Mouse (Mus musculus) heart, adult 11 months (tissue): ENCODE data around the gene Klhl3.
A peak's percentile ranks its signal among the peaks of the same experiment; 100 is the strongest.

Experiments
- DNase-seq: peaks from one replicate; pipeline ENCODE4 v3.0.0; 2022

Klhl3 gene

GRCm38 (mm10) chr13:58066081-58066495, 47.3 kb downstream of the Klhl3 start:
- no peak for DNase-seq

- peak; percentile 96 for DNase-seq
Observed at GRCm38 (mm10) chr13:58065316-58065715, 48.1 kb downstream of the Klhl3 start.

DNA sequence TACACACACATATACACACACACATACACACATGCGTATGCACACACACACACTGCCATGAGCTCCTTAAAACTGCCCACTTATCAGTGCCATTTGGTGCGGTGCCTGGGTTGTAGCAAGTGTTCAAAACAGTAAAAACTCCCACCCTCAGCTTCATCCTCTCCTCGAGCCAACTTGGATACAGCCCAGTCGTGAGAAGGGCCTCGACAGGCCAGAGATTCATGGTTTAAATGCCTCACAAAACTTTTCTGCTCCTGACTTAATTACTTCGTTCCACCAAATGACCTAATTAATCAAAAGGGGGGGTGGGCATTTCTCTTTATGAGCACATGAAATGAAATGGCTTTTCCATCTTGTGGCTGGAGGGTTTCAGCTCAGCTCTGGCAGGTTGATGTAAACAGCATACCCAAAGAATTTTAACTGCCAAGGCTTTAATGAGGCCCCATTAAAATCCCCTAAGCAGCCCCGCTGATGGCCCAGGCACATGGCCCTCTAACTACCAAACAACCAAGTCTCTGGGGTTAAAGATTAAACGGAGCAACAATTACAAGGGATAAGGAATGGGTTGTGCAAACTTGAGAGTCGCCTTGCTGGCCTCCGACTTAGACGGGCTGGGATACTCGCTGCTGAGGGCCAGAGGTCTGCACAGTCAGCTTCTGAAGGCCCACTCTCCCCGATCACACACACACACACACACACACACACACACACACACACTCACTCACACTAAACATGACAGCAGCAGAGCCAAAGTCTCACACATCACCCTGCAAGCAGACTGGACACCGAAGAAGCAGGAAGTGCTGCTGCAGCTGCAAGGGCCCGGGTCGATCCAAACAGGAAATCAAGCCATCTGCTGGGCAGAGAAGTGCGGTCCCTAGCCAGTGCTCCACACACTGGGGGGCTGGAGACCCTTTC, 55.2 kb downstream of the Klhl3 start:
- DNase-seq = peak; percentile 98

DNA sequence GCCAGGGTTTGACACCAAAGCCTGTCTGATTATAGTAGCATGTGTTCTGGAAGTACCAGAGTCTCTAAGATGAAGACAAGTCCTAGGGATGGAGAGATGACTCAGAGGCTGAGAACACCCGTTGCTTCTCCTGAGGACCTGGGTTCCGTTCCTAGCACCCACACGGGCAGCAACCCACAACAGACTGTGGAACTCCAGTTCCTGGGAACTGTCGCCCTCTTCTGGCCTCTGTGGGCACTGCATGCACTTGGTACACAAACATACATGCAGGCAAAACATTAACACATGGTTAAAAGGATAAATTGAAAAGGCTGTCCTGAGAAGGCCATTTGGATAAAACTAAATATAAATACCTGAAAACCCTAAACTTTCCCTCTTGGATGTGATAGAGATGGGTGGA, 56.8 kb downstream of the Klhl3 start:
- DNase-seq = no peak

DNA sequence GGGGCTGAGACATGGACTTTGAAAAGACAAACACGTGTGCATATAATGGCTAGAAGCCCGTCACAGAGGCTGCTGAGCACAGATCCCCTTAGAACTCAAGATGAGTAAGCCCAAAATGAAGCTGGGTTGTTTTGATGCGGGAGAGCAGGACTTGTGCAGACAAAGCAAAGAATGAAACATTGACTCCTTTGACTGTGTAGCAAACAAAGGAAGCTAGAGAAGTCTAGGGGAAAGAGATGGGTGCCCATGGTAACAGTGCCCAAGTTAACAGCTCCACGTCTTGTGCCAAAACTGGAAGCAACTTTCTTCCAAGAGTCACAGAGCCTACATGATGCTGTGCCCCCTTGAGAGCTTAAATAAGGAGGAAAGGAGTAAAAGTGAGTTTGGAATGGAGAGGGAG, 59.8 kb downstream of the Klhl3 start:
- DNase-seq = no peak

DNA sequence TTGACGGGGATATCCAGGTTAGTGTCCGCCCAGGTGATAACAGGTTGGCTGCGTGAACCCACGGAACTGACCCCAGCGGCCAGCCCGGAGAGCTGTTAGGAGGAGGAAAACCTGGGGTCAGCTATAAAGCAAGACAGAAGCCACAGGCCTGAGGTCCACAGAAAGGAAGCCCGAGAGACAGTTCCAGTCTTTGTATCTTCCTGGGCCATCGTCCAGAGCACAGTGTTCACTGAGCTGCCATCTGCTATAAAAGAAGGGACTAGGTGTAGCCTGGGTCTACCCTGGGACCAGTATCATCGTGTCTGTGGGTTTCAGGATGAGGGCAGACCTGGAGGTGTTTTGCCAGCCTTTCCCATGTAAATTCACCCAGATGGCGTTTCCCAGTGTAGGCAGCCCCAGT, 61.7 kb downstream of the Klhl3 start:
- no peak for DNase-seq

DNA sequence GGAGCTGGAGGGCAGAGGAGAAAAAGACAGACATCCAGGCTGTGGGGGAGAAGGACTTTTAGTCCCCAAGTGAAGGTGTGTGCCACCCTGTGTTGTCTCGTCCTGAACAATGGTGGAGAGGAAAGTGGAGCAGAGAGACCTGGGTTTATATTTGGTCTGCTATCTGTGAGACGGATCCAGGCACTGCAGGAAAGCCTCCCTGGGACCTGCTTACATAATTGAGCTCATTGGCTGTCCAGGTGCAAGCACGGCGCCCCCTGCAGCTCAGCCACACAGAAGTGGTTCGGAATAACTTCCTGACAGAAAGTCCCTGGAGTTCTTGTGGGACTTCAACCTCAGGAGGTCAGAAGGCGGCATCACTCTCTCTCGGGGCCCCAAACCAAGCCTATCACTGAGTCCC, 62.1 kb downstream of the Klhl3 start:
- no peak for DNase-seq

DNA sequence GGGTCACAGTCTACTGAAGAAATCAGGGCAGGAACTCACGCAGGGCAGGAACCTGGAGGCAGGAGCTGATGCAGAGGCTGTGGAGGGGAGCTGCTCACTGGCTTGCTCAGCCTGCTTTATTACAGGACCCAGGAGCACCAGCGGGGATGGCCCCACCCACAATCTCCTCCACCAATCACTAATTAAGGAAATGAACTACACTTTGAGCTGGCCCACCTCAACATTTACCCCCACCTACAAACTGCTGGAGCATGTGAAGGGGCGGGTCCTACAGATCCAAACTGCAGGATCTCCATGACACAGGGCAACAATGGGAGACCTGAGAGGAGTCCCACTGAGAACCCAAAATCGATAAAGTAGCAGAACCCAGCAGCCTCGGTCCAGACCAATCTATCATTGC, 64.3 kb downstream of the Klhl3 start:
- no peak for DNase-seq

GRCm38 (mm10) chr13:58048076-58048475, 65.3 kb downstream of the Klhl3 start:
- DNase-seq = no peak

DNA sequence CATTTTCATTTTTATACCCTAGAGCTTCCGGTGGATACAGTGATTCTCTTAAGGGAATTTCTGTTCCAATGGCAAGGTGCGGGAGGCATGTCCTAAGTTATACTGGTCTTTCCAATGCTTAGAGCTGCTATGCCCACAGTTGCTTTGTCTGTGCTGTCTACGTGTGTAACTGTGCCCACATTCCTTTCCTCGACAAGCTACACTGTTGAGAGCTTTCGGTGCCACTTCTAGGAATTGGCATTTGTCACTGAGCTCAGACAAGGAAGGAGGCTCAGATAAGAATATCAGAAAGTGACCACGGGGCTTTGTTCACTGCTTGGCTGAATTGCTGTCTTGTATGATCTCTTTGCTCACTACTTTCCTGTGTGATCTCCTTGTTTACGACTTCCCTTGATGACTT, 67.2 kb downstream of the Klhl3 start:
- no peak for DNase-seq

GRCm38 (mm10) chr13:58045278-58045677, 68.1 kb downstream of the Klhl3 start:
- DNase-seq = no peak

DNA sequence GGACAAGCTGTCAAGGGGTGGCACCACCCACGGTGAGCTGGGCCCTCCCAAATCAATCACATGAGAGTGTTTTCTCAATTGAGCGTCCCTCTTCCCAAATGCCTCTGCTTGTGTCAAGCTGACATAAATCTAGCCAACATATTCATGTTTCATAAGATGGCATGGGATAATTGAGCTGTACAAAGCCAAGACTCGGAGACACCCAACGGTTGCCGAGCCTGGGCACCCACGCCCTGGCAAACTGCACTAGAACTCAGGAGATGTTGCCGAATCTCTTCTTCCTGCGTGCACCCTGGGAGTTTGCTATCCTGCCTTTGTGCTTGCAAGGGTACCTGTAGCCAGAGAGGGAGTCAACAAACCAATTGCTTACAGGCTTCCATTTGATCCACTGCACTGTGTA, 70.1 kb downstream of the Klhl3 start:
- DNase-seq = no peak

DNA sequence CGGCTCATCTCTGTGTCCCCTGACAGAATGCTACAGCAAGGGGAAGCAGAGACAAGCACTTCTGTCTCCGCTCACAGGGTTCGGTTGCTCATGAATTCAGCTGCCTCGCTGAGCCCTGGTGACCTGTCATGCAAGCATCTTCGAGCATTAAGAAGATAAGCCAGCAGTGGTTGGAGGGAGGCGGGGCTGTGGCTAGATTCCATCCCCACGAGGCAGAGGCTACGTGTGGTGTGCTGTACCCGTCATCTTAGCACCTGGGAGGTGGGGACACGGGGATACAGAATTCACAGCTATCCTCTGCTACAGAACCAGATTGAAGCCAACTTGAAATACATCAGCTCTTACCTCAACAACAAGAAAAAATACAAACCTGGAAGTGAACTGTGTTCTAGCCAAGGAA, 73.3 kb downstream of the Klhl3 start:
- DNase-seq = no peak

DNA sequence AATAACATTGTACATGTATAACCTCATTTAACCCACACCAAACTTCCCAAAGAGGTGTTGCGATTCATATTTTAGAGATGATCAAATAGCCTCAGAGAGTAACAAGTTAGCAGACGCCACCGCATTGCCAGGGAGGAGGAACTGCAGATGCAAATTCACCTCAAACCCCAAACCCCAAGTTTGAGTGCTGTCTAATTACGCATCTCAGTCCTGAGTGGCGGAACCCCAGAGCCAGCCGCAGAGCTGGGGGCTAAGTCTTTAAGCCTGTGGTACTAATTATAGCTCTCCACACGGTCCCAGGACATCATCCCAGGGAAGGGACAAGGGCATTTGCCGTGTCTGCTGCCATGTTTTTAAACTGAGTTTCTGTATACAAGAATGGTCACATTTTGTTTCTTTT, 75.9 kb downstream of the Klhl3 start:
- DNase-seq = no peak

- DNase-seq = peak; percentile 98
Observed at GRCm38 (mm10) chr13:58035470-58036156, 77.8 kb downstream of the Klhl3 start.

- no peak for DNase-seq
Observed at GRCm38 (mm10) chr13:58034985-58035384, 78.4 kb downstream of the Klhl3 start.

GRCm38 (mm10) chr13:58034507-58034906, 78.9 kb downstream of the Klhl3 start:
- DNase-seq = no peak

DNA sequence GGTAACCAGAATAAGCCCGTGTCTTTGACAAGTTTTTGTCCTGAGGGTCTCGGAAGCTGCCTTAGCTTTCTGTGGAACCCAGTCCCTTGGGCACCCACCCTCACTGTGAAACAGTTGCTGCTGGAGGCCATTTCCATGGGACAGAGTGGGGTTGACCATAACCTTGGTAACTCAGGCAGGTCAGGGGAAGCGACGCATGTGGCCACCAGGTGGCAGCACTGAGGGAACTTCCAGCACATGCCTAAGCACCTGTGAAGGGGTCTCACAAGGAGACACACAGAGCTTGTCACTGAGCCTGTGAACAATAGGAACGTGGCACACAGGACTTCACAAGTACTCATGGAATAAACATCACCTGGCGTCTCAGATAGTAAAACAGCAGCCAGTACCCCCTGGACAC, 81.6 kb downstream of the Klhl3 start:
- peak; percentile 94 for DNase-seq

- no peak for DNase-seq
Observed at GRCm38 (mm10) chr13:58027115-58027514, 86.3 kb downstream of the Klhl3 start.

GRCm38 (mm10) chr13:58025701-58026414, 87.5 kb downstream of the Klhl3 start:
- DNase-seq = peak; percentile 70

DNA sequence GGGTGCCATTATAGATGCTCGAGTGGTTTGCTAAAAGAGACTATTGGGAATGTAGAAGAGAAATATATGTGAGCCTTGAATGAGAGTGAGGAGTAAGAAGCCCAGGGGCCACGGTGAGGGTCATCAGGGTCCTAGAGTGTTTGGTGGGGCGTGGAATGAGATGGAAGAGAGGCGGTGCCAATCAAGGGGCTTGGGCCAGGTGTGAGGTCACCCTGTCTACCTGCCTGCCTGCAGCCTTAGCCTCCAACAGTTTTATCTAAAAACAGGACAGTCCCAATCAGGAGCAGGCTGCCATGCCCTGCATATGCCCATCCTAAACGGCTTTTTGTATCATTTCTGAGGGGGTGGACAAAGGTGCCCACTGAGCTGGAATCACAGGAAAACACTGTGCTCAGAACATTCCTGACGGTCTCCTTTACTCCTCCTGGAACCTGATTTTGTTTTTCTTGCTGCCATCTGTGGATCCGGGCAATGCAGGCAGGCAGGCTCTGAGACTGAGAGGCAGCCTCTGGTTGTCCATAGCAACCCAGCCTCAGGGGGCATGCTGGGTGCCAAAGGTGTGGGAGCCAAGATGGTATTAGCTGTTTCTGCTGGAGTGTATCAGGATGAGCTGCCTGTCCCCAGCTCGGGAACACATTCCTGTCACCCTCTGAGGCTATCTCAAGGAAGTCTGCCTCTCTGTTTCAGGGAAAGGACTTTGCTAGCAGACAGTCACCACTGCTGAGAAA, 89.5 kb downstream of the Klhl3 start:
- DNase-seq = peak; percentile 87

- no peak for DNase-seq
Observed at GRCm38 (mm10) chr13:58023001-58023560, 90.3 kb downstream of the Klhl3 start.

GRCm38 (mm10) chr13:58020428-58020827, 93.0 kb downstream of the Klhl3 start:
- DNase-seq = no peak
